Mouse (Mus musculus) limb, embryonic 11.5 days (tissue): ENCODE results near the gene Scfd1. TPM values are rescaled to one million over a fixed set of nuclear protein-coding genes. Genes with fewer than 3 reads are reported as not detected.

Source experiments
- ATAC-seq: fragments of 200-750 bp; cut with Nextera tagmentation; 2 replicates; pipeline ENCODE4 v1.8.0; 2017; ENCODE audit warnings: low read depth; ENCODE audit not compliant: insufficient number of reproducible peaks, low FRiP score, low TSS enrichment
- DNase-seq: peaks from one replicate; pipeline ENCODE4 v3.0.0-alpha.2; 2015; ENCODE audit warnings: low spot score
- H3K27ac ChIP-seq: fragments of 300-500 bp; sonication (generic); replicated peaks from 2 replicates; pipeline ENCODE4 v1.5.1; 2014; ENCODE audit warnings: low read depth, mild to moderate bottlenecking, low read length
- H3K27me3 ChIP-seq: fragments of 300-500 bp; sonication (generic); 2 replicates; pipeline ENCODE4 v1.6.1; 2014; ENCODE audit warnings: mild to moderate bottlenecking, low read length, mixed read lengths; ENCODE audit not compliant: control insufficient read depth, insufficient read depth
- H3K36me3 ChIP-seq: fragments of 300-500 bp; sonication (generic); 2 replicates; pipeline ENCODE4 v1.6.1; 2014; ENCODE audit warnings: mild to moderate bottlenecking, low read length, moderate library complexity, mixed read lengths; ENCODE audit not compliant: control insufficient read depth, insufficient read depth
- H3K4me1 ChIP-seq: fragments of 300-500 bp; sonication (generic); 2 replicates; pipeline ENCODE4 v1.6.1; 2014; ENCODE audit warnings: low read length, mixed read lengths; ENCODE audit not compliant: control insufficient read depth, insufficient read depth
- H3K4me2 ChIP-seq: fragments of 300-500 bp; sonication (generic); 2 replicates; pipeline ENCODE4 v1.6.1; 2014; ENCODE audit warnings: low read depth, mild to moderate bottlenecking, moderate library complexity; ENCODE audit not compliant: severe bottlenecking
- H3K4me3 ChIP-seq: fragments of 300-500 bp; sonication (generic); 2 replicates; pipeline ENCODE4 v1.5.1; 2014; ENCODE audit warnings: low read depth, low read length
- H3K9ac ChIP-seq: fragments of 300-500 bp; sonication (generic); 2 replicates; pipeline ENCODE4 v1.6.1; 2014; ENCODE audit warnings: mild to moderate bottlenecking, low read length
- H3K9me3 ChIP-seq: fragments of 300-500 bp; sonication (generic); 2 replicates; pipeline ENCODE4 v1.6.1; 2016; ENCODE audit warnings: low read length; ENCODE audit not compliant: control insufficient read depth
- WGBS: fragments of 180-500 bp; shearing (Covaris S2); extraction: QIAGEN DNeasy Blood & Tissue Kit; methylation state at CpG from one replicate; pipeline ENCODE4 v1.1.7; 2014; 5-methylcytosine and 5-hydroxymethylcytosine counted together
- polyA plus RNA-seq: library from polyadenylated mRNA; unstranded; fragments of >200 nt; fragmentation: Nextera tagmentation; extraction: Ambion mirVana; gene quantifications from 2 replicates; pipeline ENCODE4 v1.2.1, GENCODE M21; 2014

Scfd1 gene
- polyA plus RNA-seq, 1 experiment from 2014 or later = 74.0 TPM

- DNase-seq (no peak), ATAC-seq (no peak)
- Histone ChIP-seq H3K36me3 (no peaks in the 10 kb centered on the region), H3K9me3 (no peaks in the 10 kb centered on the region), H3K27ac (no peak overlapping the region), H3K4me1 (no peaks in the 10 kb centered on the region), H3K27me3 (no peaks in the 10 kb centered on the region), H3K4me2 (no peak overlapping the region), H3K4me3 (no peak overlapping the region), H3K9ac (no peak overlapping the region)
- 90% methylated on average over 4 of the region's 4 CpGs for WGBS
These were observed 93.6 kb downstream of the Scfd1 start for GRCm38 (mm10) chr12:51470881-51471280.

DNA sequence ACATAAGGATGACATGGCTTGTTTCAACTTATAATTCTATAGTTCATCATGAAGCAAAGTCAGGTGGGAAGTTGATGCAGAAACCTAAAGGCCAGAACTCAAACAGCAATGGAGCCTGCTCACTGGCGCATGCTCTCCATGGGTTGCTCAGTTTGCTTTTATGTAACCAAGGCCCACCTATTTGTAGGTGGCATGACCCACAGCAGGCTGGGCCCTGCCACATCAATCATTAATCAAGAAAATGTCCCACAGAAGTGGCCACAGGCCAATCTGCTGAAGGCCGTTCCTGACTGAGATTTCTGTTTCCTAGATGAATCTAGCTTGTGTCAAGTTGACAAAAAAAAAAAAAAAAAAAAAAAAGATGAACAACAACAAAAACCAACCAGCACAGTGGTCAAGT is 103.9 kb downstream of the Scfd1 start:
- WGBS = 90% methylated on average over 2 of the region's 2 CpGs

GRCm38 (mm10) chr12:51492040-51492439 is 114.7 kb downstream of the Scfd1 start:
- H3K9ac ChIP-seq = no peak overlapping the region
- H3K4me3 ChIP-seq = no peak overlapping the region
- WGBS = 87% methylated on average over 7 of the region's 7 CpGs
- no peak overlapping the region for H3K27ac ChIP-seq
- no peaks in the 10 kb centered on the region for H3K9me3 ChIP-seq
- no peaks in the 10 kb centered on the region for H3K4me1 ChIP-seq
- ATAC-seq (no peak), DNase-seq (no peak)
- H3K27me3 ChIP-seq = no peaks in the 10 kb centered on the region
- H3K4me2 ChIP-seq = no peak overlapping the region
- no peaks in the 10 kb centered on the region for H3K36me3 ChIP-seq

More for the DNA sequence above, 103.9 kb downstream of the Scfd1 start:
- DNase-seq (no peak), ATAC-seq (no peak)
- Histone ChIP-seq H3K27me3 (no peaks in the 10 kb centered on the region), H3K36me3 (no peaks in the 10 kb centered on the region), H3K4me1 (no peaks in the 10 kb centered on the region), H3K9ac (no peak overlapping the region), H3K4me2 (no peak overlapping the region), H3K4me3 (no peak overlapping the region), H3K9me3 (no peaks in the 10 kb centered on the region), H3K27ac (no peak overlapping the region)

DNA sequence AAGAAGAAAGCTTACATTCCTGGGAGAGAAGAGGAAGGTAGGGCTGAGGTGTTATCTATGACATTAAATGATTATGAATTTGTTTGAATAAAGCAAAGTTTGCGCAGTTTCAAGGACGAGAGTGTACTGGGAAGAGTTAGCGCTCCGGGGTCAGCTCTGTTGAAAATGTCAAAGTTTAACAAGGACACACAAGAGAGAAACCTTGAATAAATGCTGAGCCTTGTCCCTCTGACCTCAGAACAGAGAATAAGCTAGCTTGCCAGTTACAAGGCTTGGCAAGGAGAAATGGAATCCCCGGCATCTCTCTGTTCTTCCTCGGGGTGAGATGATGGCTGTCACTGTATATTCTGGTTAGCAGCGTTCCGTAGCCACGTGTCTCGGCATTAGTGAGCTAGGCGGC is 116.2 kb downstream of the Scfd1 start:
- Histone ChIP-seq H3K36me3 (no peaks in the 10 kb centered on the region), H3K4me3 (no peak overlapping the region), H3K9me3 (no peaks in the 10 kb centered on the region), H3K27me3 (no peaks in the 10 kb centered on the region), H3K4me2 (no peak overlapping the region), H3K27ac (no peak overlapping the region), H3K4me1 (no peaks in the 10 kb centered on the region), H3K9ac (no peak overlapping the region)
- DNase-seq (no peak), ATAC-seq (no peak)
- 93% methylated on average over 11 of the region's 11 CpGs for WGBS

DNA sequence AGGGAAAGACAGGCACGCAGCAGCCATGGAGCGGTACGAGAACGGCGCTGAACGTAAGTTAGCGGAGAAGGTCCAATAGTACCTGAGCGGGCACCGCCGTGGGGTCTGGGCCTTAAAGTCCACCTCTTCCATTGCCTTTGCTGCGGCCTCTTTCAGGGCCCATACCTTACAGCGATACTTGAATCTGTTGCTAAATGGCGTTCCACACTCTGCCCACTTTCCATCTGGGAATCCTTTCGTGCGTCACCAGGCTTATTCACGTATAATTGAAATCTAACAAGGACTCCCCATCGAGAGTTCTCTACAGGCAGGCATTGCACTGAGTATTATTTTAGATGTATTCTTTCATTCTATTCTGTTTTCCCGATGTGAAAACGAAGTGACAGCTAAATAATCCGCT is 117.3 kb downstream of the Scfd1 start:
- H3K4me2 ChIP-seq = no peak overlapping the region
- no peaks in the 10 kb centered on the region for H3K9me3 ChIP-seq
- H3K27ac ChIP-seq = no peak overlapping the region
- H3K27me3 ChIP-seq = no peaks in the 10 kb centered on the region
- H3K4me3 ChIP-seq = no peak overlapping the region
- DNase-seq = no peak
- 91% methylated on average over 20 of the region's 20 CpGs for WGBS
- H3K36me3 ChIP-seq = no peaks in the 10 kb centered on the region
- ATAC-seq = no peak
- no peak overlapping the region for H3K9ac ChIP-seq
- no peaks in the 10 kb centered on the region for H3K4me1 ChIP-seq

Other genes with a start within 250 kb of the Scfd1 start
- 39.7 and 46.5 TPM in 2 replicates for gene G2e3, start 29.4 kb upstream of the Scfd1 start, polyA plus RNA-seq
- 1.3 and 1.5 TPM in 2 replicates for gene Coch, start 215.8 kb downstream of the Scfd1 start, polyA plus RNA-seq